Mouse (Mus musculus) left cerebral cortex, adult 11 months (tissue): Measurements from ENCODE around the gene Vmn1r176.
"Not testable (repeated sequence)": the region's sequence is repeated elsewhere in the genome, so short reads cannot be mapped to it uniquely, and the experiment has no call there.

Experiments used
- DNase-seq: peaks from one replicate; pipeline ENCODE4 v3.0.0; 2022; ENCODE audit warnings: low spot score

The Vmn1r176 gene

DNA sequence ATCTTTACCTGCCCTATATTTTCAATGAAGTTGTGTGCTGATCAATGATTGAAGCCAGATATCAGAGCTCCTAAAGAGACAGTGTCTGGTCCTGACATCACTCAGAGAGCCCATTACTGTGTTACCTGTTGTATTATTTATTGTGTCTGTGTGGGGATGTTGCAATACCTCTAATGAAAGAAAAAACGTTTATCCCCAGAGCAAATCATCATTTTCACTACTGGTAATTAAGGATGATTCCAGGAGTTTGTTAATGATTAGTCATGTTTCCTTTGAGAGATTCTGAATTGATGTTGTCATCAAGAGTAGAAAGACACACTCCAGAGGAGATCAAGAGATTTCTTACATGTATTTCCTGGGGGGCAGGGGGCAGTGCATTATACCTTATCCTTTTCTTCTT lies at the start of gene Vmn1r176:
Gene Vmn1r176 (minus strand): TSS at position 101 of the 400 bp plus-strand sequence.
- not testable (repeated sequence) for DNase-seq

DNA sequence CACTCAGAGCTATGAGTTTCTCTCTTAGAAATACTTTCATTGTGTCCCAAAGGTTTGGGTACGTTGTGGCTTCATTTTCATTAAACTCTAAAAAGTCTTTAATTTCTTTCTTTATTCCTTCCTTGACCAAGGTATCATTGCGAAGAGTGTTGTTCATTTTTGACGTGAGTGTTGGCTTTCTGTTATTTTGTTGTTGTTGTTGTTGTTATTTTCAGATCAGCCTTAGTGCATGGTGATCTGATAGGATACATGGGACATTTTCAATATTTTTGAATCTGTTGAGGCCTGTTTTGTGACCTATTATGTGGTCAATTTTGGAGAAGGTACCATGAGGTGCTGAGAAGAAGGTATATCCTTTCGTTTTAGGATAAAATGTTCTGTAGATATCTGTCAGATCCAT lies 39.7 kb upstream of the Vmn1r176 start:
- not testable (repeated sequence) for DNase-seq

DNA sequence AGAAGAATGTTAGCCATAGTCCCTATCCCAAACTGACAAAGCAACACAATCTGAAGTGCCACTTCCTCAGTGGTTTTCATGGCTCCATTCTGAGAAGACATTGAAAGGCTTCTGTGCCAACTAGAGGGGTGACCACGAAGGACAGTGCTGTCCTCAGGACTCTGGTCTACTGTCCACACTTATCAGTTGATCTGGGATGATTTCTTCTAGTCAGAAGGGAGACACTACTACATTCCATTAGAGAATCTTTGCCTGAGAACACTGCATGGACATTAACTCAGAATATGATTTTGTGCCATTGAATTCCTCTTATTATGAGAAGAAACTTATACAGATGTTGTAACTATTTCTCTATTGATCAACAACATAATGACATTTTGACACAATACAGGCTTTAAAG lies 29.2 kb upstream of the Vmn1r176 start, which contains the start of gene Vmn1r177:
Gene Vmn1r177 (minus strand): TSS at position 101 of the 400 bp plus-strand sequence.
- DNase-seq, result not testable (repeated sequence)

DNA sequence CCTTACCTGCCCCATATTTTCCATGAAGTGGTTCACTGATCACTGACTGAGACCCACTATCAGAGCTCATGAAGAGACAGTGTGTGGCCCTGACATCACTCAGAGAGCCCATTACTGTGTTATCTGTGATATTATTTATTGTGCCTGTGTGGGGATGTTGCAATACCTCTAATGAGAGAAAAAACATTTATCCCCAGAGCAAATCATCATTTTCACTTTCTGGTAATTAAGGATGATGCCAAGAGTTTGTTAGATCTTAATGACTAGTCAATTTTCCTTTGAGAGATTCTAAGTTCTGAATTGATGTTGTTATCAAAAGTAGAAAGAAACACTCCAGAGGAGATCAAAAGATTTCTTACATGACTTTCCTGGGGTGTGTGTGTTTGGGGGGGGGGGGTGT lies 26.6 kb downstream of the Vmn1r176 start, which contains the start of gene Vmn1r175:
Gene Vmn1r175 (minus strand): TSS at position 101 of the 400 bp plus-strand sequence.
- DNase-seq, result not testable (repeated sequence)

DNA sequence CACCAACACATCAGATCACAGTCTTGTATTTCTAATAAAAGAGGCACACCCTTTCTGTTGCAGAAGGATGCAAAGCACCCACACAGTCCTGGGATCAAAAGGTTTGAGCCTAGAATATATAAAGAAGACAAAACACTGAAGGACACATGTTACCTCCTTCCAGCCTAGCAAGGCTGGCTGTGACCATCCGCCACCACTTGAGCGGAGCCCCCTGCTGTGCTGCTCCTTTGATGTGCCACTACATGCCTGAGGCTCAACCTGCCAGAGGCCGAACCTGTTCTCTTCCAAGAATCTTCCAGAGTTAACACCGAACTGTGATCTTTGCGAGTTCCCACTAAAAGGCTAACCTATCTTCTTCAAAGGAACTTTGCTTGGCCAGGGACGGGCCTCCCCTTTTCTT lies 52.6 kb downstream of the Vmn1r176 start:
- DNase-seq, result no peak
